Mouse (Mus musculus): ENCODE results near the gene Pmis2. TPM values are rescaled to one million over a fixed set of nuclear protein-coding genes. Genes with fewer than 3 reads are reported as not detected.

The Pmis2 gene
- total and polyA plus RNA-seq, 2 experiments, result not detected

DNA sequence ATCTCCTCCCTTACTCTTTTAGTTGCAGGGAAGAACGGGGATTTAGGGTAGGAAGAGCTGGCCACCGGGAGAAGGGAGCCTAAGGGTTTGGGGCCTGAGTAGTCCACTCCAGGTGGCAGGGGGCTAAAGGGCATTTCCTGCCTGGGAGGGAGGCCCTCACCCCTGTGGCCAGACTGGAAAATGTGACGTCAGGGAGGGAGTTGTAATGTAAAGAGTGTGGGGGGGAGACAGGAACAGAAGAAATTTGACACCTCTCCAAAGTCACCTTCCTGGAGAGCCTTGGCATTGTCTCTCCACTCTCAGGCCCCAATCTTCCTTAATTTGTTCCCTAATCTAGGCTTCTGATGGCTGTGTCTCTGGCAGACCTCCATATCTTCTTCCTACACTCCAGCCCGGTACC is 32.3 kb downstream of the Pmis2 start:
- Histone ChIP-seq H3K36me3 (ENCODE audit: control insufficient read depth, insufficient read depth, low read length) (peaks cover 21% of the 10 kb centered on the region; the same call in 1 of the 2 replicates), H3K4me1 (ENCODE audit: control insufficient read depth, insufficient read depth, low read length) (no peaks in the 10 kb centered on the region), H3K4me3 (ENCODE audit: insufficient read depth, low read depth, low read length) (no peak overlapping the region), H3K79me2 (ENCODE audit: control insufficient read depth, insufficient read depth, low read length) (no peaks in the 10 kb centered on the region), H3K27ac (replicated peaks; ENCODE audit: insufficient read depth, low read depth, low read length) (no peak overlapping the region), H3K9ac (ENCODE audit: low read depth, low read length) (no peak overlapping the region), H3K27me3 (ENCODE audit: control insufficient read depth, insufficient read depth, low read length) (peaks cover 4% of the 10 kb centered on the region; the same call in 1 of the 2 replicates)
- 54% methylated on average over 4 of the region's 4 CpGs for WGBS
- no peak for DNase-seq (ENCODE audit: extremely low read depth, low read depth, low spot score)
- TF ChIP-seq CTCF (IDR thresholded peaks at IDR 0.05; ENCODE audit: low read depth, low read length), result no peak
- no peak for TF ChIP-seq POLR2A (IDR thresholded peaks at IDR 0.05; ENCODE audit: extremely low read depth, insufficient read depth, low read length)

DNA sequence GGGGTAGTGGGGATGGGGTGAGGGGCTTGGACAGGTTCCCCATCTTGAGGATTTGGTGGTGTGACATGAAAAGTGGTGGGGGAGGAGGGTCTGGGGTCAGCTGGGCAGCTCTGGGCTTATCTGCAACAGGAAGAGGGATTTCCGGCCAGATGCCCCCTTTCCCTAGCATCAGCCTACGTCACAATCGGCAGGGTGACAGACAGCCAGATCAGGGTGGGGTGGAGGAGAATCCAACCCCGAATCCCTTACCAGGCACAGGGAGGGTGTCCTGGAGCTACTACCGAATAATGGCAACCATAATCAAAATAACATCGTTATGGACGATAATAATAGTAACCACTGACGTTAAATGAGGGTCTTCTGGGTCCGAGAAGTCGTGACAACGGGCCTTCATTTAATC is 35.0 kb downstream of the Pmis2 start:
- H3K9ac ChIP-seq (ENCODE audit: low read depth, low read length), result no peak overlapping the region
- H3K27ac ChIP-seq (replicated peaks; ENCODE audit: insufficient read depth, low read depth, low read length), result no peak overlapping the region
- peaks cover 11% of the 10 kb centered on the region; the same call in 1 of the 2 replicates for H3K27me3 ChIP-seq (ENCODE audit: control insufficient read depth, insufficient read depth, low read length)
- DNase-seq (ENCODE audit: extremely low read depth, low read depth, low spot score), result no peak
- no peak overlapping the region for H3K4me3 ChIP-seq (ENCODE audit: insufficient read depth, low read depth, low read length)
- WGBS, result 52% methylated on average over 11 of the region's 11 CpGs
- no peaks in the 10 kb centered on the region for H3K4me1 ChIP-seq (ENCODE audit: control insufficient read depth, insufficient read depth, low read length)
- no peak for TF ChIP-seq CTCF (IDR thresholded peaks at IDR 0.05; ENCODE audit: low read depth, low read length)
- TF ChIP-seq POLR2A (IDR thresholded peaks at IDR 0.05; ENCODE audit: extremely low read depth, insufficient read depth, low read length), result no peak
- H3K36me3 ChIP-seq (ENCODE audit: control insufficient read depth, insufficient read depth, low read length), result peaks cover 5% of the 10 kb centered on the region; the same call in 1 of the 2 replicates
- no peaks in the 10 kb centered on the region for H3K79me2 ChIP-seq (ENCODE audit: control insufficient read depth, insufficient read depth, low read length)

DNA sequence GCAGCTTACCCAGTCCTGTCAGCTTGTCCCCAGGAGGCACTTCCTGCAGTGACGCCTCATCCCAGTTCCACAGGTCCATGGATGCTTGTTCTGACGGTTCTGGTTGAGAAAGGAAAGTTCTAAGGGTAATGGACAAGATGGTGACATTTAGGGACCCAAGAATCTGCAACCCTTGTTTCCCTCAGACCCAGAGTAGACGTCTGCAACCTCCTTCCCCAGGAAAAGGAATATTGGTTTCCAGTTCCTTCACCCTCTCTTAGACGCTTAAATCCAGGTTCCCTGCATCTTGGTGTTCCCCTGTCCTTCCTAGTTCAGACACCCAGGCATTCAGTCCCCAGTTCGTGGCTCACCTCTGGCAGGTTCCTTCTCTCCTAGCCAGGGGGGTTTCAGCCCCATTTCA is 35.7 kb downstream of the Pmis2 start, which contains the start of gene Etv2:
Etv2 (minus strand) TSS at position 101 of the 400 bp plus-strand sequence.
- no peaks in the 10 kb centered on the region for H3K4me1 ChIP-seq (ENCODE audit: control insufficient read depth, insufficient read depth, low read length)

DNA sequence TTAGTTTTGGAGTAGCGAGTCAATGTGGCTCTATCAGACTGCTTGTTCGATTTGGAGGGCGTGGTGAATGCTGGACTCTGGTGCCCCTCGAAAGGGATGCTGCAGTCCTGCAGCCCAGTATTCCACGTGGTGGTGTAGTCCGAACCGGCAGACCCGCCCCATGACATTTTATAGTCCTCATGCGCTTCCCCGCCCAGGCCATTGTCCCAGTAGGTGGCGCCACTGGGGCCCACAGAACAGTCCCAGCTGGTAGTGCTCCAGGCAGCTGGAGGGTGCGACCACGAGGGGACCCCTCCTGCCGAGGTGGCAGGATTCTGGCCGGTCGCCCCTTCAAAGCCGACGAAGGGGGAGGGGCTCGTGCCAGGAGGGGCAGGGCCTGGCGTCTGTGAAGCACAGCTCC is 36.8 kb downstream of the Pmis2 start:
- DNase-seq (ENCODE audit: extremely low read depth, low read depth, low spot score), result no peak
- WGBS, result 3% methylated on average over 20 of the region's 20 CpGs
- Histone ChIP-seq H3K9ac (ENCODE audit: low read depth, low read length) (no peak overlapping the region), H3K79me2 (ENCODE audit: control insufficient read depth, insufficient read depth, low read length) (no peaks in the 10 kb centered on the region), H3K4me3 (ENCODE audit: insufficient read depth, low read depth, low read length) (no peak overlapping the region), H3K27me3 (ENCODE audit: control insufficient read depth, insufficient read depth, low read length) (peaks cover 11% of the 10 kb centered on the region; the same call in 1 of the 2 replicates), H3K36me3 (ENCODE audit: control insufficient read depth, insufficient read depth, low read length) (no peaks in the 10 kb centered on the region), H3K4me1 (ENCODE audit: control insufficient read depth, insufficient read depth, low read length) (no peaks in the 10 kb centered on the region), H3K27ac (replicated peaks; ENCODE audit: insufficient read depth, low read depth, low read length) (no peak overlapping the region)
- TF ChIP-seq CTCF (IDR thresholded peaks at IDR 0.05; ENCODE audit: low read depth, low read length) (peak; percentile 75), POLR2A (IDR thresholded peaks at IDR 0.05; ENCODE audit: extremely low read depth, insufficient read depth, low read length) (no peak)

More for the DNA sequence above, 35.7 kb downstream of the Pmis2 start, which contains the start of gene Etv2:
- WGBS, result 40% methylated on average over 5 of the region's 5 CpGs
- no peak for DNase-seq (ENCODE audit: extremely low read depth, low read depth, low spot score)
- H3K9ac ChIP-seq (ENCODE audit: low read depth, low read length), result no peak within 1 kb of the TSS
- H3K79me2 ChIP-seq (ENCODE audit: control insufficient read depth, insufficient read depth, low read length), result no peaks in the 10 kb centered on the region
- no peaks in the 10 kb centered on the region for H3K36me3 ChIP-seq (ENCODE audit: control insufficient read depth, insufficient read depth, low read length)
- TF ChIP-seq POLR2A (IDR thresholded peaks at IDR 0.05; ENCODE audit: extremely low read depth, insufficient read depth, low read length) (no peak), CTCF (IDR thresholded peaks at IDR 0.05; ENCODE audit: low read depth, low read length) (no peak)
- peaks cover 11% of the 10 kb centered on the region; the same call in 1 of the 2 replicates for H3K27me3 ChIP-seq (ENCODE audit: control insufficient read depth, insufficient read depth, low read length)
- H3K27ac ChIP-seq (replicated peaks; ENCODE audit: insufficient read depth, low read depth, low read length), result no peak within 1 kb of the TSS
- no peak within 1 kb of the TSS for H3K4me3 ChIP-seq (ENCODE audit: insufficient read depth, low read depth, low read length)

DNA sequence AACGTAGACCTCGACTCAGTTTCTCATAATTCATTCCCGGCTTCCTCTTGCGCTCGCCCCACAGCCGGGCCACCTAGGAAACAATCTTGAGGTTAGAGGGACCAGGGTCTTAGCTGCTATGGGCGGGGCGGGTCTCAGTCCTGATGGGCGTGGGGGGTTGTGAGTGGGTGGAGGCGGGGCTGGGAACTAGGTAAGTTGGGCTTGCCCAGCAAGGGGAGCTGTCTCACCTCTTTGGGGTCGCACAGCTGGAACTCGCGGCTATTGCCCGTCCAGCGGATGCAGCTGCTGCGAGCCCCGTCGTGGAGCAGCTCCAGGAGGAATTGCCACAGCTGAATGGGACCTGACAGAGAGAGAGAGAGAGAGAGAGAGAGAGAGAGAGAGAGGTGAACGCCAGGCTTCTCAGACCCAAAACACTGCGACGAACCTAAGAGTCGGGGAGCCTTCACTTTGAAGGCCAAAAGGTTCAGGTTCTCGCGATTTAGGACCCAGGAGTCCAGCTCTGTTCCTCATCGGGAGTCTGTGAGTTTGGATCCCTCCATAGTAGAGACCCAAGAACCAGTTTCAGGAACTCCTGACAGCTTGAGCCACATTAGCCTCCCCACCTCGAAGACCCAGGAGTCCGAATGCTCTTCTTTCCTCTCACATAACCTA is 37.5 kb downstream of the Pmis2 start:
- H3K4me3 ChIP-seq (ENCODE audit: insufficient read depth, low read depth, low read length), result no peak overlapping the region
- H3K27me3 ChIP-seq (ENCODE audit: control insufficient read depth, insufficient read depth, low read length), result peaks cover 11% of the 10 kb centered on the region; the same call in 1 of the 2 replicates
- WGBS, result 15% methylated on average over 27 of the region's 27 CpGs

GRCm38 (mm10) chr7:30629013-30629412 is 42.4 kb downstream of the Pmis2 start:
- no peak overlapping the region for H3K4me3 ChIP-seq (ENCODE audit: insufficient read depth, low read depth, low read length)
- H3K27me3 ChIP-seq (ENCODE audit: control insufficient read depth, insufficient read depth, low read length), result peaks cover 8% of the 10 kb centered on the region; the same call in 1 of the 2 replicates
- DNase-seq (ENCODE audit: extremely low read depth, low read depth, low spot score), result no peak
- no peak overlapping the region for H3K9ac ChIP-seq (ENCODE audit: low read depth, low read length)
- TF ChIP-seq POLR2A (IDR thresholded peaks at IDR 0.05; ENCODE audit: extremely low read depth, insufficient read depth, low read length) (no peak), CTCF (IDR thresholded peaks at IDR 0.05; ENCODE audit: low read depth, low read length) (no peak)
- H3K36me3 ChIP-seq (ENCODE audit: control insufficient read depth, insufficient read depth, low read length), result peaks cover 4% of the 10 kb centered on the region; the same call in 1 of the 2 replicates
- peaks cover 4% of the 10 kb centered on the region for H3K4me1 ChIP-seq (ENCODE audit: control insufficient read depth, insufficient read depth, low read length)
- H3K27ac ChIP-seq (replicated peaks; ENCODE audit: insufficient read depth, low read depth, low read length), result no peak overlapping the region
- H3K79me2 ChIP-seq (ENCODE audit: control insufficient read depth, insufficient read depth, low read length), result peaks cover 17% of the 10 kb centered on the region

More for the DNA sequence above, 37.5 kb downstream of the Pmis2 start:
- no peak overlapping the region for H3K9ac ChIP-seq (ENCODE audit: low read depth, low read length)
- no peaks in the 10 kb centered on the region for H3K4me1 ChIP-seq (ENCODE audit: control insufficient read depth, insufficient read depth, low read length)
- TF ChIP-seq POLR2A (IDR thresholded peaks at IDR 0.05; ENCODE audit: extremely low read depth, insufficient read depth, low read length), result no peak
- TF ChIP-seq CTCF (IDR thresholded peaks at IDR 0.05; ENCODE audit: low read depth, low read length), result no peak
- no peaks in the 10 kb centered on the region for H3K79me2 ChIP-seq (ENCODE audit: control insufficient read depth, insufficient read depth, low read length)
- no peak for DNase-seq (ENCODE audit: extremely low read depth, low read depth, low spot score)
- H3K27ac ChIP-seq (replicated peaks; ENCODE audit: insufficient read depth, low read depth, low read length), result no peak overlapping the region
- H3K36me3 ChIP-seq (ENCODE audit: control insufficient read depth, insufficient read depth, low read length), result no peaks in the 10 kb centered on the region

Measured in liver, adult 2 months (tissue).